Comparison of ENCODE assay signal across 7 mouse cellular contexts in the genomic region with DNA sequence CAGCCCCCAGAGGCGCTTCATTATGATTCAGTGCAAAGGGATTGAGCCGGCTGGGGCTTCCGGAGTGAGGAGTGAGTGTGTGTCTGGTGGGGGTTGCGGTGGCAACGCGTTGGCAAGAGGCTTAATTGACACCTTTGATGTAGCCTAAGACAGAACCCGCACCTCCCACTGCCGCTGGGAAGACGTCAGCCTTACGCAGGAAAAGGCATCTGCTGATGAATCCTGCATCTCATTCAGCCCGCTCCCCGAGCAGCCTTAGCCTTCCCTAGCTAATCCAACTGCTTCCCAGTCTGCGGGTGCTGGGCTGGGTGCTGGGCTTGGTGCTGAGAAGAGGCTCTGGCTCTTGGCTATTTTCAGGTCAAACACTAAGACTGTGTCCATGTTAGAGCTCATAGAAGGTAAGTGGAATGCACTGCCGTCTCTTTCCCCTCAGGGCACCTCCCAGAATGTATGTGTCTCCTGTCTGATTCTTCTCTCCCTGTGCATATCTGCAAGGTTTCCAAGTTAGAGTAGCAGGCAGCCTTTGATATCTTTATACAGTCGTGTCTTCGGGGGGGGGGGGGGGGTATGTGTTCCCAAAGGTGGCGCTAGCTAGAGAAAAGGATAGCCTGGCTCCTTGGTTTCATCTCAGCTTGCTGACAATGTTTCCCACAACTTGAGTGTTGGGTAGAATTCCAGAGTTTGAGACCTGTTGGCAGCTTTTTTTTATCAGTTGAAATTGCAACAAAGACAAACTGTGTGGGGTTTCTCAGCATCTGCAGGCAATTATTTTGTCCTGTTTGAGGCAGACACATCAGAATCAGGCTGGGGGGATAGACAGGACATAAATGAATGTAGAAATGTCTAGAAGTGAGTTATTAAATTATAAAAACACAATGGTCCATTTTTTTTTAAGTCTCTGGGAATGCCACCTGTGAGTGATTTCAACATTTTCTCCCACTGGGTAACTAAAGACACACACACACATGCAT. TPM values are rescaled to one million over a fixed set of nuclear protein-coding genes. Genes with fewer than 3 reads are reported as not detected.
DNase-seq lines count a peak whose midpoint lies in the region; ATAC-seq and TF ChIP-seq lines count a peak whose summit lies in the region.

No protein-coding gene starts in this region.

- DNase-seq in thymus, adult 2 months, result peak; percentile 2
- no peak for DNase-seq in thymus, adult 18-20 months
- peak; percentile 80 to 87 for DNase-seq in cerebellum, adult 18-20 months
- peak; percentile 83 to 92 for DNase-seq in layer of hippocampus, adult 2 months (ENCODE audit: low spot score in 2 of 2)
- DNase-seq in thymus, postnatal 14 days, result peak; percentile 15

- WGBS in thymus, adult 2 months, result 9% methylated on average over 17 of the region's 17 CpGs
- WGBS in forebrain, embryonic 16.5 days, result under 1% methylated on average over 17 of the region's 17 CpGs
- under 1% methylated on average over 17 of the region's 17 CpGs for WGBS in midbrain, embryonic 15.5 days

- H3K4me1 ChIP-seq in thymus, adult 2 months (replicated peaks; ENCODE audit: control insufficient read depth, insufficient read depth, low read length), result peaks cover 5% of the 10 kb centered on the region
- peaks cover 22% of the 10 kb centered on the region for H3K4me1 ChIP-seq in forebrain, embryonic 16.5 days (replicated peaks; ENCODE audit: control insufficient read depth, insufficient read depth, low read length)
- peaks cover 27% of the 10 kb centered on the region for H3K4me1 ChIP-seq in midbrain, embryonic 15.5 days

- peak overlapping the region; percentile 55 for H3K4me2 ChIP-seq in forebrain, embryonic 16.5 days (ENCODE audit: low read length)
- peak overlapping the region; percentile 52 for H3K4me2 ChIP-seq in midbrain, embryonic 15.5 days

- peak; percentile 98 for ATAC-seq in forebrain, embryonic 16.5 days
- peak; percentile 94 for ATAC-seq in midbrain, embryonic 15.5 days (replicated peaks)

- H3K4me3 ChIP-seq in thymus, adult 2 months (ENCODE audit: control insufficient read depth, insufficient read depth, low read length), result no peak overlapping the region
- H3K4me3 ChIP-seq in forebrain, embryonic 16.5 days (replicated peaks; ENCODE audit: low read length), result peak overlapping the region; percentile 15
- H3K4me3 ChIP-seq in layer of hippocampus, adult 2 months, result peak overlapping the region; percentile 60
- H3K4me3 ChIP-seq in midbrain, embryonic 15.5 days, result peak overlapping the region; percentile 30

- TF ChIP-seq POLR2A in thymus, adult 2 months (IDR thresholded peaks at IDR 0.05; ENCODE audit: control insufficient read depth, extremely low read depth, insufficient read depth, low read length, poor library complexity), result no peak

- no peak for TF ChIP-seq CTCF in thymus, adult 2 months (IDR thresholded peaks at IDR 0.05; ENCODE audit: borderline replicate concordance, control insufficient read depth, extremely low read depth, insufficient read depth, low read length, poor library complexity)
- TF ChIP-seq CTCF in layer of hippocampus, adult 2 months (conservative IDR thresholded peaks at IDR 0.05), result no peak; the same call in 1 of the 2 replicates

- no peak overlapping the region for H3K27ac ChIP-seq in thymus, adult 2 months (ENCODE audit: control insufficient read depth, insufficient read depth, low read length)
- peak overlapping the region; percentile 51 for H3K27ac ChIP-seq in forebrain, embryonic 16.5 days (ENCODE audit: low read length)
- H3K27ac ChIP-seq in layer of hippocampus, adult 2 months, result peak overlapping the region; percentile 98
- peak overlapping the region; percentile 87 for H3K27ac ChIP-seq in midbrain, embryonic 15.5 days

- no peaks in the 10 kb centered on the region for H3K27me3 ChIP-seq in thymus, adult 2 months (ENCODE audit: control insufficient read depth, insufficient read depth, low read length)
- H3K27me3 ChIP-seq in forebrain, embryonic 16.5 days (replicated peaks; ENCODE audit: control insufficient read depth, insufficient read depth, low read length), result no peaks in the 10 kb centered on the region
- no peaks in the 10 kb centered on the region for H3K27me3 ChIP-seq in midbrain, embryonic 15.5 days (replicated peaks)

- no peaks in the 10 kb centered on the region for H3K36me3 ChIP-seq in thymus, adult 2 months (ENCODE audit: control insufficient read depth, insufficient read depth, low read length)
- H3K36me3 ChIP-seq in forebrain, embryonic 16.5 days (ENCODE audit: control insufficient read depth, insufficient read depth), result no peaks in the 10 kb centered on the region
- no peaks in the 10 kb centered on the region for H3K36me3 ChIP-seq in midbrain, embryonic 15.5 days (replicated peaks)

- H3K9me3 ChIP-seq in forebrain, embryonic 16.5 days (ENCODE audit: control insufficient read depth, low read length), result peaks cover 5% of the 10 kb centered on the region; the same call in 1 of the 2 replicates
- no peaks in the 10 kb centered on the region for H3K9me3 ChIP-seq in midbrain, embryonic 15.5 days

- H3K9ac ChIP-seq in forebrain, embryonic 16.5 days (replicated peaks; ENCODE audit: low read depth, low read length), result peak overlapping the region; percentile 48
- H3K9ac ChIP-seq in midbrain, embryonic 15.5 days, result peak overlapping the region; percentile 38

RNA-seq across cellular contexts. Expression of a gene that starts 10.0 kb away (rescaled TPM):
- not detected in 2 replicates for polyA plus RNA-seq in thymus, adult 2 months (2012; rRNA removed)
- not detected in 2 replicates for polyA plus RNA-seq in forebrain, embryonic 16.5 days (2015; fragmentation: Nextera tagmentation; extraction: Ambion mirVana)
- total RNA-seq in layer of hippocampus, adult 2 months (2021), result not detected
- polyA plus RNA-seq in midbrain, embryonic 15.5 days (2015; fragmentation: Nextera tagmentation; extraction: Ambion mirVana), result not detected in 2 replicates

Comparison
In these comparisons a context has a peak if more than half of its experiments do, and no peak if none do; other contexts are left out.
1. DNase-seq: peak in thymus, adult 2 months (single experiment), cerebellum, adult 18-20 months (2 of 2), layer of hippocampus, adult 2 months (2 of 2) and thymus, postnatal 14 days (single experiment); none in thymus, adult 18-20 months (0 of 2).